Mouse (Mus musculus) right cerebral cortex, adult 2 months (tissue): ENCODE data around the gene B3gnt9.

ENCODE experiments used
- DNase-seq, 2 experiments: peaks; one replicate each; pipeline ENCODE4 v3.0.0; 2021 to 2022; ENCODE audit warnings: low spot score in 2 of 2

Gene B3gnt9

GRCm38 (mm10) chr8:105214104-105214503, 40.8 kb downstream of the B3gnt9 start:
- DNase-seq, result no peak

- no peak for DNase-seq
Measured at GRCm38 (mm10) chr8:105209153-105210110, 45.5 kb downstream of the B3gnt9 start.

- no peak for DNase-seq
Measured at GRCm38 (mm10) chr8:105207675-105208273, 47.2 kb downstream of the B3gnt9 start.

- DNase-seq, result no peak
Measured at GRCm38 (mm10) chr8:105206766-105207275, 48.1 kb downstream of the B3gnt9 start.

- DNase-seq, result no peak
Measured at GRCm38 (mm10) chr8:105205748-105206147, 49.2 kb downstream of the B3gnt9 start.
